Mouse (Mus musculus): ENCODE data around the gene Tigd4. TPM values are rescaled to one million over a fixed set of nuclear protein-coding genes. Genes with fewer than 3 reads are reported as not detected.

Tigd4 gene
- polyA plus RNA-seq, 1 experiment from 2014 or later: not detected

DNA sequence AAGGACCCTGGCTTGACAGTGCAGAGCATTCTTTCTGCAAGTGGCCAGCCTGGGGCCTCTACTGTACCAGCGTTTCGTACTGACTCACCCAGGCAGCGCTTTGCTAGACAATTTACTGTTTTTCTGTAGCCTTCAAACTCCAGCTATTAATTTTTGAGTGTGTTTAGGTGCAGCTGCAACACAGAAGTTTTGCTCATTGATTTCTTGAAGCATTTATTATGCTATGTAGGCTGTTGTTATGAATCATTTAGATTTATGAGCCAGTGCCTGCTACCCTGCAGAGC lies 52.6 kb downstream of the Tigd4 start:
- H3K9me3 ChIP-seq: no peaks in the 10 kb centered on the region
- H3K4me1 ChIP-seq (replicated peaks): peaks cover 9% of the 10 kb centered on the region; the same call in 1 of the 2 replicates
- 0 out of 2 replicates have a peak, but pooled peaks cover 4% of the 10 kb centered on the region for H3K27me3 ChIP-seq (ENCODE audit: insufficient read depth, poor library complexity, severe bottlenecking)
- no peak for DNase-seq (ENCODE audit: low spot score)
- no peak overlapping the region for H3K4me3 ChIP-seq
- WGBS: 93% methylated on average over 3 of the region's 3 CpGs
- H3K36me3 ChIP-seq: no peaks in the 10 kb centered on the region
- H3K27ac ChIP-seq: no peak overlapping the region

DNA sequence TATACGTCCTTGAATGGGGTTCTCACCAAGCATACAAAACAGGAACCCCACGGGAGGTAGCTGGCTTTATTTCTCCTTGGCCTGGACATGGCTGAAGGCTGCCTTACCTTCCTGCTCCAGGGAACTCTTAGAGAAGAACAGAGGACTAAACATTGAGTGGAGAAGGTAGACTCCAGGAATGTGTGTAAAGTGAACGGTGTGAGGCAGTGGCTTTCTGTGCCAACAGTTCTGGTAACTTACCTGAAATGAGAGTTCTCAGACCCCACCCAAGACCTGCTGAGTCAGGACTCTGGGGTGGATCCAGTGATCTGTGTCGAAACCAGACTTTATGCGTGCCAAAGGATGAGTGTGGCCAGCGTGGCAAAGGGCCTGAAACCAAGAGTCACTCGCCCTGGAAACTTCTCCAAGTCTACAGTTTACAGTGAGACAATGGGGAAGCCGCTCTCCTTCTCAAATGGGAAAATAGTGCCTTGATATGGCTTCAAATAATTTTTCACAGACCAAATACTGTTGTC lies 53.0 kb downstream of the Tigd4 start:
- Histone ChIP-seq H3K27ac (no peak overlapping the region), H3K4me3 (no peak overlapping the region), H3K36me3 (no peaks in the 10 kb centered on the region), H3K4me1 (replicated peaks) (peaks cover 9% of the 10 kb centered on the region; the same call in 1 of the 2 replicates), H3K27me3 (ENCODE audit: insufficient read depth, poor library complexity, severe bottlenecking) (0 out of 2 replicates have a peak, but pooled peaks cover under 1% of the 10 kb centered on the region), H3K9me3 (no peaks in the 10 kb centered on the region)
- 87% methylated on average over 8 of the region's 8 CpGs for WGBS
- no peak for DNase-seq (ENCODE audit: low spot score)

Other genes with a start within 250 kb of the Tigd4 start
- 3.8 and 5.8 TPM in 2 replicates for gene Fhdc1, start 113.1 kb upstream of the Tigd4 start, polyA plus RNA-seq (2016; fragmentation: Nextera tagmentation; extraction: Ambion mirVana)
- 24.5 and 31.5 TPM in 2 replicates for gene Arfip1, start 10.9 kb upstream of the Tigd4 start, polyA plus RNA-seq (2016; fragmentation: Nextera tagmentation; extraction: Ambion mirVana)
- gene Tmem154, start 72.6 kb downstream of the Tigd4 start, polyA plus RNA-seq (2016; fragmentation: Nextera tagmentation; extraction: Ambion mirVana): 0.24 and 0.38 TPM in 2 replicates
- gene Fbxw7, start 221.7 kb downstream of the Tigd4 start, polyA plus RNA-seq (2016; fragmentation: Nextera tagmentation; extraction: Ambion mirVana): 10.0 and 13.4 TPM in 2 replicates

All from hindbrain, embryonic 10.5 days (tissue).